Mouse (Mus musculus) stomach, postnatal 0 days (tissue): ENCODE results near the gene Rhobtb3. TPM values are rescaled to one million over a fixed set of nuclear protein-coding genes. Genes with fewer than 3 reads are reported as not detected.

Experiments
- ATAC-seq: fragments of 200-750 bp; cut with Nextera tagmentation; 2 replicates; pipeline ENCODE4 v1.8.0; 2017; ENCODE audit not compliant: low FRiP score, low TSS enrichment
- DNase-seq: peaks from one replicate; pipeline ENCODE4 v3.0.0-alpha.2; 2016; ENCODE audit warnings: low spot score
- H3K27ac ChIP-seq: fragments of 300-500 bp; sonication (generic); replicated peaks from 2 replicates; pipeline ENCODE4 v1.5.1; 2014; ENCODE audit warnings: mild to moderate bottlenecking, control low read depth
- H3K27me3 ChIP-seq: fragments of 300-500 bp; sonication (generic); 2 replicates; pipeline ENCODE4 v1.6.1; 2014; ENCODE audit warnings: low read length; ENCODE audit not compliant: control insufficient read depth, insufficient read depth
- H3K36me3 ChIP-seq: fragments of 300-500 bp; sonication (generic); 2 replicates; pipeline ENCODE4 v1.6.1; 2014; ENCODE audit warnings: low read length, mixed read lengths; ENCODE audit not compliant: control insufficient read depth, insufficient read depth
- H3K4me1 ChIP-seq: fragments of 300-500 bp; sonication (generic); replicated peaks from 2 replicates; pipeline ENCODE4 v1.6.1; 2014; ENCODE audit warnings: antibody characterized with exemption; ENCODE audit not compliant: control insufficient read depth, insufficient read depth
- H3K4me2 ChIP-seq: fragments of 300-500 bp; sonication (generic); replicated peaks from 2 replicates; pipeline ENCODE4 v1.6.1; 2014; ENCODE audit warnings: low read depth, mild to moderate bottlenecking, control low read depth, moderate library complexity
- H3K4me3 ChIP-seq: fragments of 300-500 bp; sonication (generic); 2 replicates; pipeline ENCODE4 v1.5.1; 2014; ENCODE audit warnings: low read depth, low read length, control low read depth
- H3K9ac ChIP-seq: fragments of 300-500 bp; sonication (generic); 2 replicates; pipeline ENCODE4 v1.6.1; 2014; ENCODE audit warnings: mild to moderate bottlenecking, low read length, control low read depth, mixed read lengths
- H3K9me3 ChIP-seq: fragments of 300-500 bp; sonication (generic); 2 replicates; pipeline ENCODE4 v1.6.1; 2016; ENCODE audit warnings: low read length; ENCODE audit not compliant: control insufficient read depth
- CTCF ChIP-seq: IDR thresholded peaks from 2 replicates; pipeline ENCODE4 v1.5.1; 2016; ENCODE audit warnings: antibody characterized with exemption, low read depth, mild to moderate bottlenecking, moderate library complexity
- EP300 ChIP-seq: optimal IDR thresholded peaks from 2 replicates; pipeline ENCODE3; 2016; ENCODE audit warnings: antibody characterized with exemption
- WGBS: fragments of 180-500 bp; shearing (Covaris S2); extraction: QIAGEN DNeasy Blood & Tissue Kit; methylation state at CpG from one replicate; pipeline ENCODE4 v1.1.7; 2014; 5-methylcytosine and 5-hydroxymethylcytosine counted together
- polyA plus RNA-seq: library from polyadenylated mRNA; unstranded; fragments of >200 nt; fragmentation: Nextera tagmentation; extraction: Ambion mirVana; gene quantifications from 2 replicates; pipeline ENCODE4 v1.2.1, GENCODE M21; 2015

The Rhobtb3 gene
- polyA plus RNA-seq, 1 experiment from 2014 or later, result 10.0 TPM

DNA sequence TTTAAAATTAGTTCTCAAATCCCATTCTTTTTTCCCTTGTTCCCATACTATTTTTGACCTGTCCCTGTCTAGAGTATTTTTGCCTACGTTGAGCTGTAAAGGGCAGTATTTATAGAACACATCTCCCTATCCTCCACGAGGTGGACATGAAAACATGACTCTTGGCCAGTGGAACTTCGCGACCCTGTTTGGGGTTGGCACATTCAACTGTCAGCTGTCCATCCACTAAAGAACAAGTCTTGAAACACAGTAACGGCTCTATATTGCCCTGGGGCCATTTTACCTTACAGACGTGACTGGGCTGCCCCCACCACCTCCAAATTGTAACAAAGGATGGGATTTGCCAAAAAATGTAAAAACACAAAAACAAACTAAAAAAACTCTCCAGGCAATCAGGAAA lies 994 bp downstream of the Rhobtb3 start:
- DNase-seq, result no peak
- no peak for ATAC-seq

GRCm38 (mm10) chr13:75941518-75942295 lies 2.0 kb downstream of the Rhobtb3 start:
- no peak overlapping the region for H3K9ac ChIP-seq
- no peaks in the 10 kb centered on the region for H3K27me3 ChIP-seq
- H3K4me3 ChIP-seq, result no peak overlapping the region
- no peak for DNase-seq
- ATAC-seq, result no peak
- H3K9me3 ChIP-seq, result no peaks in the 10 kb centered on the region
- no peak overlapping the region for H3K27ac ChIP-seq
- no peaks in the 10 kb centered on the region for H3K4me1 ChIP-seq
- WGBS, result 81% methylated on average over 5 of the region's 5 CpGs
- no peak overlapping the region for H3K4me2 ChIP-seq
- H3K36me3 ChIP-seq, result peaks cover 3% of the 10 kb centered on the region; the same call in 1 of the 2 replicates
- no peak for TF ChIP-seq CTCF
- no peak for TF ChIP-seq EP300

More for the DNA sequence above, 994 bp downstream of the Rhobtb3 start:
- TF ChIP-seq EP300 (no peak), CTCF (peak; percentile 33)
- Histone ChIP-seq H3K36me3 (peaks cover 3% of the 10 kb centered on the region; the same call in 1 of the 2 replicates), H3K27ac (peak overlapping the region; percentile 97), H3K4me1 (no peaks in the 10 kb centered on the region), H3K4me2 (peak overlapping the region; percentile 84), H3K9ac (peak overlapping the region; percentile 92), H3K27me3 (no peaks in the 10 kb centered on the region), H3K4me3 (peak overlapping the region; percentile 90), H3K9me3 (no peaks in the 10 kb centered on the region)
- 2% methylated on average over 6 of the region's 6 CpGs for WGBS

- Histone ChIP-seq H3K27me3 (no peaks in the 10 kb centered on the region), H3K36me3 (peaks cover 3% of the 10 kb centered on the region; the same call in 1 of the 2 replicates), H3K9ac (no peak overlapping the region), H3K9me3 (no peaks in the 10 kb centered on the region), H3K4me1 (no peaks in the 10 kb centered on the region), H3K4me3 (no peak overlapping the region), H3K27ac (no peak overlapping the region), H3K4me2 (no peak overlapping the region)
- no peak for TF ChIP-seq EP300
- TF ChIP-seq CTCF, result no peak
- 69% methylated on average over 2 of the region's 2 CpGs for WGBS
- DNase-seq, result no peak
- ATAC-seq, result no peak
Measured at GRCm38 (mm10) chr13:75940791-75941517, 2.8 kb downstream of the Rhobtb3 start.

DNA sequence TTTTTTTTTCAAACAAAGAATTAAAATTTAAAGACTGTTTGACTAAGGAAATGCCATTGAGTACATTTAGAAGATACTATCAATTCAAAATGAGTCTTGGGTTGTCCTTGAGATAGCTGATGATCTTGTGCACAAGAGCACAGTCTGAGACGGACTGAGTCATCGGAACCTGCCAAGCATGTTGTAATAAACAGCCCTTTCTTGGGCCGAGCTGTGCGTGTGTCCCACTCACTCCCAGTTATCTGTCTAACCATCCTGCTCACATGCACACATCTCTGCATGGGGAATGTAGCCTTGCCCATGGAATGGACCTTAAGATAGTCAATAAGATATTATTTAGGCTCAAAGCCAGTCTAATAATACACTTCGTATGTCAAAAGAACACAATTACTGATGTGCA lies 4.9 kb downstream of the Rhobtb3 start:
- WGBS, result 91% methylated on average over 5 of the region's 5 CpGs

DNA sequence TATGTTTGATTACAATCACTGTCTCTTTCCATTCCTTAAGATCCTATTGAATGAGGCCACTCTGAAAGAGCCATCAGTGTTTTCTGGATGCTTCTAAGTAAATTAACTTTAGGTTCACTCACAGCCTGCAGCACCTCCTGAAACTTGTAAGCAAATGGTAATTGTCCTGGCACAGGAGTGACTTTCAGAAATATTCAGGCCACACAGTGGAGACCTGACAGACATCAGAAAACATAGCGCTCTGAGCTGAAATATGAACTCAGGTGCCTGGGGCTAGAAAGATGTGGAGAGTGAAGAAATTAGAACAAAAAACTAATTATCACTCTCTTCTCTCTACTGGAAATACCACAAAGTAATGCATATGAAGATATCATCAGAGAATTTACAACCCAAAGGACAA lies 10.4 kb downstream of the Rhobtb3 start:
- Histone ChIP-seq H3K27ac (no peak overlapping the region), H3K9ac (no peak overlapping the region), H3K9me3 (no peaks in the 10 kb centered on the region), H3K4me2 (no peak overlapping the region), H3K4me1 (no peaks in the 10 kb centered on the region), H3K27me3 (no peaks in the 10 kb centered on the region), H3K36me3 (peaks cover 3% of the 10 kb centered on the region; the same call in 1 of the 2 replicates), H3K4me3 (no peak overlapping the region)
- ATAC-seq (no peak), DNase-seq (no peak)
- 92% methylated on average over 1 of the region's 1 CpGs for WGBS
- TF ChIP-seq CTCF, result no peak
- no peak for TF ChIP-seq EP300

More for the DNA sequence above, 4.9 kb downstream of the Rhobtb3 start:
- Histone ChIP-seq H3K4me1 (no peaks in the 10 kb centered on the region), H3K4me3 (no peak overlapping the region), H3K4me2 (no peak overlapping the region), H3K9me3 (no peaks in the 10 kb centered on the region), H3K27ac (no peak overlapping the region), H3K9ac (no peak overlapping the region), H3K27me3 (no peaks in the 10 kb centered on the region), H3K36me3 (peaks cover 3% of the 10 kb centered on the region; the same call in 1 of the 2 replicates)
- DNase-seq, result no peak
- no peak for TF ChIP-seq EP300
- TF ChIP-seq CTCF, result no peak
- no peak for ATAC-seq

DNA sequence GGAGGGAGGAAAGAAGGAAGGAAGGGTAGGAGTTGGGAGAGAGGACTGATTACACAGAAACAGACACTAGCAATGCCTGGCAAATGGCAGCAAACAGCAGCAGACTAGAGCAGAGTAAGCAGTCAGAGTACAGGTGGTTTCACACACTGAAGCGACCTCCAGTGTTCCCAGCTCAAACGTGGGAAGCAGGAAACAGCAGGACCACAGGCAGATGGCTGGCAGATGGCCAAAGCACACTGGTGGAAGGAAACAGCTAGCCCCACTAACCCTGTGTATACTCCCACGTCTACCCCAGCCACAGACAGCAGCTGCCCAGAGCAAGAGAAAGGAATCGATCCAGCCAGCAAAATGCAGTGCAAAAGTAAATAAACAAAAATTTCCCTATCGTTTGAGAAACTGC lies 12.7 kb downstream of the Rhobtb3 start:
- WGBS, result 10% methylated on average over 5 of the region's 5 CpGs
- no peaks in the 10 kb centered on the region for H3K9me3 ChIP-seq
- no peak overlapping the region for H3K4me2 ChIP-seq
- H3K36me3 ChIP-seq, result no peaks in the 10 kb centered on the region
- H3K27me3 ChIP-seq, result no peaks in the 10 kb centered on the region
- no peak for TF ChIP-seq EP300
- TF ChIP-seq CTCF, result no peak
- H3K4me1 ChIP-seq, result no peaks in the 10 kb centered on the region
- no peak overlapping the region for H3K4me3 ChIP-seq
- DNase-seq (peak; percentile 57), ATAC-seq (peak; percentile 53; the same call in 1 of the 2 replicates)
- no peak overlapping the region for H3K27ac ChIP-seq
- H3K9ac ChIP-seq, result no peak overlapping the region
